Mouse (Mus musculus) liver, embryonic 14.5 days (tissue): Measurements from ENCODE around the gene Muc20. TPM values are rescaled to one million over a fixed set of nuclear protein-coding genes. Genes with fewer than 3 reads are reported as not detected.

Source experiments
- ATAC-seq: fragments of 200-750 bp; cut with Nextera tagmentation; 2 replicates; pipeline ENCODE4 v1.8.0; 2017; ENCODE audit warnings: moderate number of reproducible peaks, mild to moderate bottlenecking, moderate library complexity; ENCODE audit not compliant: insufficient read depth
- DNase-seq, 3 experiments: peaks; one replicate each; pipeline ENCODE4 v3.0.0-alpha.2; 2012 to 2013; ENCODE audit warnings: low read depth in 3 of 3, low spot score in 3 of 3
- H3K27ac ChIP-seq: fragments of 300-500 bp; sonication (generic); 2 replicates; pipeline ENCODE4 v1.5.1; 2014; ENCODE audit warnings: moderate library complexity, mild to moderate bottlenecking, control low read depth, inconsistent platforms
- H3K27me3 ChIP-seq: fragments of 300-500 bp; sonication (generic); 2 replicates; pipeline ENCODE4 v1.6.1; 2014; ENCODE audit warnings: mild to moderate bottlenecking, low read length, moderate library complexity; ENCODE audit not compliant: control insufficient read depth, insufficient read depth
- H3K36me3 ChIP-seq: fragments of 300-500 bp; sonication (generic); replicated peaks from 2 replicates; pipeline ENCODE4 v1.6.1; 2014; ENCODE audit warnings: low read depth; ENCODE audit not compliant: control insufficient read depth, insufficient read depth
- H3K4me1 ChIP-seq, 2 experiments: fragments of 200-500 bp in 1 of 2; fragments of 300-500 bp in 1 of 2; sonication (generic) in 1 of 2; replicated peaks; 2 replicates each; pipeline ENCODE4 v1.6.1; 2012 to 2014; ENCODE audit warnings: antibody characterized with exemption in 1 of 2, inconsistent platforms in 1 of 2, low read length in 1 of 2; ENCODE audit not compliant: control insufficient read depth in 2 of 2, insufficient read depth in 2 of 2
- H3K4me2 ChIP-seq: fragments of 300-500 bp; sonication (generic); 2 replicates; pipeline ENCODE4 v1.6.1; 2014; ENCODE audit warnings: low read depth, mild to moderate bottlenecking, control low read depth, moderate library complexity
- H3K4me3 ChIP-seq, 2 experiments: fragments of 200-500 bp in 1 of 2; fragments of 300-500 bp in 1 of 2; sonication (generic) in 1 of 2; 2 replicates each; pipeline ENCODE4 v1.5.1; 2012 to 2014; ENCODE audit warnings: low read depth in 2 of 2, low read length in 2 of 2, mild to moderate bottlenecking in 2 of 2, control low read depth in 1 of 2, inconsistent platforms in 1 of 2, moderate library complexity in 1 of 2; ENCODE audit not compliant: insufficient read depth in 1 of 2
- H3K9ac ChIP-seq: fragments of 300-500 bp; sonication (generic); replicated peaks from 2 replicates; pipeline ENCODE4 v1.6.1; 2014; ENCODE audit warnings: mild to moderate bottlenecking, control low read depth, moderate library complexity
- H3K9me3 ChIP-seq: fragments of 300-500 bp; sonication (generic); 2 replicates; pipeline ENCODE4 v1.6.1; 2016; ENCODE audit warnings: low read length, mixed read lengths; ENCODE audit not compliant: control insufficient read depth
- CTCF ChIP-seq: IDR thresholded peaks from 2 replicates; pipeline ENCODE4 v1.5.1; 2016; ENCODE audit warnings: antibody characterized with exemption, low read depth, control low read depth
- EP300 ChIP-seq: IDR thresholded peaks from 2 replicates; pipeline ENCODE4 v1.6.1; 2016; ENCODE audit warnings: antibody characterized with exemption, low read depth
- WGBS: fragments of 180-500 bp; shearing (Covaris S2); extraction: QIAGEN DNeasy Blood & Tissue Kit; methylation state at CpG from one replicate; pipeline ENCODE4 v1.1.7; 2014; ENCODE audit not compliant: insufficient replicate concordance; 5-methylcytosine and 5-hydroxymethylcytosine counted together
- polyA plus RNA-seq, 2 experiments: library from polyadenylated mRNA; depleted of rRNA in 1 of 2; stranded (reverse) in 1 of 2; unstranded in 1 of 2; fragments of >200 nt; fragmentation: Nextera tagmentation in 1 of 2; extraction: Ambion mirVana in 1 of 2; gene quantifications; 2 replicates each; pipeline versions ENCODE4 v1.2.1 to v1.2.3; 2012 to 2014

The Muc20 gene
- polyA plus RNA-seq, 2 experiments: 0.08 to 0.17 TPM

GRCm38 (mm10) chr16:32818441-32818840 lies 21.2 kb upstream of the Muc20 start:
- Histone ChIP-seq H3K4me2 (no peak overlapping the region), H3K36me3 (no peaks in the 10 kb centered on the region), H3K4me3 (no peak overlapping the region), H3K27me3 (no peaks in the 10 kb centered on the region), H3K9me3 (no peaks in the 10 kb centered on the region), H3K4me1 (peaks cover 0 to 2% of the 10 kb centered on the region in 2 experiments; a peak in 2 of 4 replicates), H3K9ac (no peak overlapping the region), H3K27ac (no peak overlapping the region)
- WGBS: 70% methylated on average over 5 of the region's 5 CpGs
- TF ChIP-seq EP300 (no peak), CTCF (no peak)
- no peak for DNase-seq
- no peak for ATAC-seq

GRCm38 (mm10) chr16:32818036-32818435 lies 20.8 kb upstream of the Muc20 start:
- TF ChIP-seq CTCF: no peak
- no peak for TF ChIP-seq EP300
- Histone ChIP-seq H3K4me1 (peaks cover 0 to 3% of the 10 kb centered on the region in 2 experiments; a peak in 2 of 4 replicates), H3K36me3 (no peaks in the 10 kb centered on the region), H3K4me3 (no peak overlapping the region), H3K9ac (no peak overlapping the region), H3K27ac (no peak overlapping the region), H3K4me2 (no peak overlapping the region), H3K27me3 (no peaks in the 10 kb centered on the region), H3K9me3 (no peaks in the 10 kb centered on the region)
- DNase-seq (no peak), ATAC-seq (no peak)
- 68% methylated on average over 4 of the region's 4 CpGs for WGBS

- Histone ChIP-seq H3K27me3 (no peaks in the 10 kb centered on the region), H3K9ac (no peak overlapping the region), H3K27ac (no peak overlapping the region), H3K4me2 (peak overlapping the region; percentile 49), H3K4me1 (peaks cover 0 to 2% of the 10 kb centered on the region in 2 experiments; a peak in 1 of 4 replicates), H3K4me3 (peak overlapping the region; percentile 11 to 21; a peak in 1 of 4 replicates), H3K36me3 (no peaks in the 10 kb centered on the region), H3K9me3 (no peaks in the 10 kb centered on the region)
- ATAC-seq (no peak), DNase-seq (no peak)
- 15% methylated on average over 6 of the region's 6 CpGs for WGBS
- no peak for TF ChIP-seq EP300
- no peak for TF ChIP-seq CTCF
These were observed 17.9 kb upstream of the Muc20 start for GRCm38 (mm10) chr16:32815160-32815605.

- no peak for ATAC-seq
- Histone ChIP-seq H3K36me3 (no peaks in the 10 kb centered on the region), H3K9me3 (no peaks in the 10 kb centered on the region), H3K27ac (no peak overlapping the region), H3K4me3 (peak overlapping the region; percentile 14 to 21; a peak in 1 of 4 replicates), H3K4me2 (peak overlapping the region; percentile 49), H3K9ac (no peak overlapping the region), H3K27me3 (no peaks in the 10 kb centered on the region), H3K4me1 (peaks cover 0 to 2% of the 10 kb centered on the region in 2 experiments; a peak in 1 of 4 replicates)
- TF ChIP-seq EP300 (no peak), CTCF (no peak)
- DNase-seq: no peak
- 16% methylated on average over 14 of the region's 14 CpGs for WGBS
These were observed 17.3 kb upstream of the Muc20 start for GRCm38 (mm10) chr16:32814539-32814938.

DNA sequence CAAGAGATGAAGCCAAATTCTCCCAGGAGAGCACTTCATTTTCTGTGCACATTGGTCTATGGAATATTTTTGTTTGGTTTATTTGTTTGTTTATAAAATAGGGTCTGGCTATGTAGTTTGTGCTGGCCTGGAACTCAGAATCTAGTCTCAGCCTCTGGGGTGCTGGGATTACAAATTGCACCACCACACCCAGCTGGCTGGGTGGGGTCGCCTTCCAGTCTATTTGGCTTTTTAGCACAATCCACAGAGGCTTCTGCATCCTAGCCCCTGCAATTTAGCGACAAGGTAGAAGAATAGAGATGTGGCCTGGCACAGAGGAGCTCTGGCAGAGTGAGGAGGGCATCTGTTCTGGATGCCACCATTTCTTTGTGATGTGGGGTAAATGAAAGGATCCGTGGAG lies 16.5 kb upstream of the Muc20 start:
- H3K27me3 ChIP-seq: no peaks in the 10 kb centered on the region
- H3K36me3 ChIP-seq: no peaks in the 10 kb centered on the region
- no peak overlapping the region for H3K4me3 ChIP-seq
- no peak for ATAC-seq
- H3K27ac ChIP-seq: no peak overlapping the region
- TF ChIP-seq CTCF: no peak
- no peak for TF ChIP-seq EP300
- 48% methylated on average over 3 of the region's 3 CpGs for WGBS
- H3K9me3 ChIP-seq: no peaks in the 10 kb centered on the region
- DNase-seq: no peak
- H3K4me2 ChIP-seq: no peak overlapping the region
- H3K9ac ChIP-seq: no peak overlapping the region
- H3K4me1 ChIP-seq: peaks cover 0 to 2% of the 10 kb centered on the region in 2 experiments; a peak in 1 of 4 replicates
